Mouse (Mus musculus) layer of hippocampus, postnatal 25 days (tissue): ENCODE measurements around the gene Gm11937. TPM values are rescaled to one million over a fixed set of nuclear protein-coding genes. Genes with fewer than 3 reads are reported as not detected.

Experiments
- DNase-seq, 2 experiments: peaks; one replicate each; pipeline ENCODE4 v3.0.0; 2022; ENCODE audit warnings: mixed read lengths in 2 of 2, low spot score in 1 of 2; ENCODE audit errors: extremely low spot score in 1 of 2
- total RNA-seq, 2 experiments: library from RNA; stranded (reverse); gene quantifications; 2 replicates each; pipeline ENCODE4 v1.2.3; 2021

The Gm11937 gene
- total RNA-seq, 2 experiments from 2014 or later = not detected

- DNase-seq = no peak
Measured at GRCm38 (mm10) chr11:99583245-99583704, 26.7 kb downstream of the Gm11937 start, which contains the start of gene Krtap1-4. Gene Krtap1-4, minus strand, starts transcription at chr11:99583654.

- DNase-seq = no peak
Measured at GRCm38 (mm10) chr11:99581564-99581963, 28.4 kb downstream of the Gm11937 start.

GRCm38 (mm10) chr11:99581051-99581450, 28.9 kb downstream of the Gm11937 start:
- DNase-seq = no peak

GRCm38 (mm10) chr11:99580636-99581035, 29.4 kb downstream of the Gm11937 start, which contains the start of gene Krtap1-5:
Gene Krtap1-5, minus strand, starts transcription at chr11:99581016.
- DNase-seq = no peak

- peak; percentile 53 to 77 for DNase-seq
Measured at GRCm38 (mm10) chr11:99574106-99574505, 35.9 kb downstream of the Gm11937 start.

- DNase-seq = no peak
Measured at GRCm38 (mm10) chr11:99573164-99573563, 36.8 kb downstream of the Gm11937 start.

- DNase-seq = no peak
Measured at GRCm38 (mm10) chr11:99566530-99566929, 43.5 kb downstream of the Gm11937 start, which contains the start of gene Krtap3-1. Gene Krtap3-1, minus strand, starts transcription at chr11:99566630.

- no peak for DNase-seq
Measured at GRCm38 (mm10) chr11:99562580-99562979, 47.4 kb downstream of the Gm11937 start.

Other genes with a start within 250 kb of the Gm11937 start
- under 1 TPM; 0.21 to 0.49 TPM for gene Krt28, start 235.3 kb downstream of the Gm11937 start, total RNA-seq
- gene Krt10, start 220.8 kb downstream of the Gm11937 start, total RNA-seq = 10 to 100 TPM; 12.6 to 15.7 TPM
- gene Krt12, start 187.9 kb downstream of the Gm11937 start, total RNA-seq = 1 to 10 TPM in 1 of 2 experiments, under 1 TPM in 1; 0.89 to 1.4 TPM
- gene Krt20, start 172.0 kb downstream of the Gm11937 start, total RNA-seq = not detected
- gene Krt23, start 117.1 kb downstream of the Gm11937 start, total RNA-seq = not detected
- not detected for gene Krt39, start 88.9 kb downstream of the Gm11937 start, total RNA-seq
- not detected for gene Krt40, start 67.0 kb downstream of the Gm11937 start, total RNA-seq
- not detected for gene Krtap3-3, start 59.3 kb downstream of the Gm11937 start, total RNA-seq
- gene Krtap3-2, start 53.3 kb downstream of the Gm11937 start, total RNA-seq = not detected
- gene Gm11939, start 50.7 kb downstream of the Gm11937 start, total RNA-seq = not detected
- not detected for gene Krtap3-1, start 43.6 kb downstream of the Gm11937 start, total RNA-seq
- gene Krtap1-5, start 29.2 kb downstream of the Gm11937 start, total RNA-seq = not detected
- not detected for gene Krtap1-4, start 26.5 kb downstream of the Gm11937 start, total RNA-seq
- not detected for gene Krtap1-3, start 18.9 kb downstream of the Gm11937 start, total RNA-seq
- not detected for gene Krtap9-3, start 12.1 kb downstream of the Gm11937 start, total RNA-seq
- not detected for gene Gm11938, start 6.9 kb downstream of the Gm11937 start, total RNA-seq
- gene Krtap2-4, start 4.7 kb upstream of the Gm11937 start, total RNA-seq = not detected
- gene Gm11562, start 10.2 kb upstream of the Gm11937 start, total RNA-seq = not detected
- not detected for gene Krtap4-1, start 18.0 kb upstream of the Gm11937 start, total RNA-seq
- gene Krtap4-2, start 24.9 kb upstream of the Gm11937 start, total RNA-seq = not detected
- not detected for gene Krtap4-7, start 33.9 kb upstream of the Gm11937 start, total RNA-seq
- gene Gm11555, start 40.0 kb upstream of the Gm11937 start, total RNA-seq = not detected
- gene Gm11563, start 48.8 kb upstream of the Gm11937 start, total RNA-seq = not detected
- not detected for gene Krtap4-6, start 55.8 kb upstream of the Gm11937 start, total RNA-seq
- gene Gm14190, start 80.6 kb upstream of the Gm11937 start, total RNA-seq = not detected
- not detected for gene Gm14180, start 124.1 kb upstream of the Gm11937 start, total RNA-seq
- not detected for gene Gm11595, start 162.7 kb upstream of the Gm11937 start, total RNA-seq
- not detected for gene Krtap4-8, start 170.5 kb upstream of the Gm11937 start, total RNA-seq
- not detected for gene Krtap4-9, start 175.0 kb upstream of the Gm11937 start, total RNA-seq
- not detected for gene Gm11596, start 183.3 kb upstream of the Gm11937 start, total RNA-seq
- gene Gm11569, start 188.7 kb upstream of the Gm11937 start, total RNA-seq = not detected
- gene Gm11554, start 194.3 kb upstream of the Gm11937 start, total RNA-seq = not detected
- not detected for gene Krtap4-13, start 199.7 kb upstream of the Gm11937 start, total RNA-seq
- not detected for gene Gm11564, start 205.5 kb upstream of the Gm11937 start, total RNA-seq
- gene 2300003K06Rik, start 227.9 kb upstream of the Gm11937 start, total RNA-seq = not detected
- gene Krtap4-16, start 241.4 kb upstream of the Gm11937 start, total RNA-seq = not detected
- gene Gm11568, start 247.7 kb upstream of the Gm11937 start, total RNA-seq = not detected